Mouse (Mus musculus) kidney, adult 2 months (tissue): ENCODE results near the gene Gosr2.

Source experiments
- CTCF ChIP-seq: fragments of 200-500 bp; conservative IDR thresholded peaks from 2 replicates; pipeline ENCODE4 v1.5.1; 2011; ENCODE audit warnings: low read depth, mild to moderate bottlenecking, control low read depth, low read length, moderate library complexity, mixed read lengths; ENCODE audit not compliant: insufficient read depth, insufficient read length
- POLR2A ChIP-seq: fragments of 200-500 bp; IDR thresholded peaks from one replicate; pipeline ENCODE4 v1.6.1; 2011; ENCODE audit warnings: low read depth, low read length, control low read depth

DNA sequence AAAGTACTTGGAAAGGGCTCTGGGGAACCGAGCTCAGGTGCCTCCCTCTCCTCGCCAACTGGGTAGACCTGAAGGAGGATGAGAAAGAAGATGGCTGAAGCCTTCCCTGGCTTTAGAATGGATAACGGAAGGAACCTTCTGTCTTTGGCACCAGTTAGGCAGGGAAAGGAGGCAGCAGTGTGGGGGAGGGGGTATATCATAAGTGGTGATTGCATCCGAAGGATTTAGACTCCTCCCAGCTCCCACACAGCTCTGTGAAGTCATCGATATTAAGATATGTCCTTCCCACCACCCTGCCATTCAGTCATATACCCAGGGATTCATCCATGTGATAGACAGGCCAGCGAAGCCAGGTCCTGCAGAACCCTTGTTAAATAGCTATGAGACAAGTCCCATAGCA is 46.3 kb downstream of the Gosr2 start:
- TF ChIP-seq CTCF (no peak), POLR2A (no peak)
